Mouse (Mus musculus) myocyte (in vitro differentiated cells): ENCODE results near the gene Pdk2. TPM values are rescaled to one million over a fixed set of nuclear protein-coding genes. Genes with fewer than 3 reads are reported as not detected.
A peak's percentile ranks its signal among the peaks of the same experiment; 100 is the strongest.

Experiments used
- H3K27me3 ChIP-seq: one replicate; pipeline ENCODE4 v1.6.1; 2011; ENCODE audit not compliant: control insufficient read depth, insufficient read depth, insufficient read length
- H3K36me3 ChIP-seq: one replicate; pipeline ENCODE4 v1.6.1; 2011; ENCODE audit not compliant: control insufficient read depth, insufficient read depth
- H3K4me2 ChIP-seq: one replicate; pipeline ENCODE4 v1.6.1; 2011; ENCODE audit warnings: low read depth, control low read depth
- H3K4me3 ChIP-seq: one replicate; pipeline ENCODE4 v1.5.1; 2011; ENCODE audit warnings: mild to moderate bottlenecking, control low read depth, moderate library complexity
- H3K79me2 ChIP-seq: one replicate; pipeline ENCODE4 v1.6.1; 2011; ENCODE audit not compliant: control insufficient read depth, insufficient read depth
- H3ac ChIP-seq: one replicate; pipeline ENCODE4 v1.6.1; 2011; ENCODE audit not compliant: control insufficient read depth, insufficient read length
- CEBPB ChIP-seq: IDR thresholded peaks from 2 replicates; pipeline ENCODE4 v1.6.1; 2011; ENCODE audit warnings: mild to moderate bottlenecking, moderate library complexity; ENCODE audit not compliant: poor library complexity, insufficient read depth, severe bottlenecking
- E2F4 ChIP-seq: IDR thresholded peaks from one replicate; pipeline ENCODE4 v1.6.1; 2011; ENCODE audit warnings: mild to moderate bottlenecking, control low read depth, moderate library complexity; ENCODE audit not compliant: insufficient read depth
- MAX ChIP-seq: IDR thresholded peaks from one replicate; pipeline ENCODE4 v1.6.1; 2011; ENCODE audit warnings: low read depth, mild to moderate bottlenecking, control low read depth
- MYOD1 ChIP-seq, 3 experiments: IDR thresholded peaks; one replicate each; pipeline ENCODE4 v1.6.1; 2011; ENCODE audit warnings: control low read depth in 2 of 3, low read depth in 2 of 3, mild to moderate bottlenecking in 2 of 3, moderate library complexity in 1 of 3; ENCODE audit not compliant: insufficient read length in 2 of 3, control insufficient read depth in 1 of 3
- MYOG ChIP-seq, 3 experiments: IDR thresholded peaks; one replicate each; pipeline ENCODE4 v1.6.1; 2011; ENCODE audit warnings: control low read depth in 2 of 3, low read depth in 2 of 3, mild to moderate bottlenecking in 2 of 3; ENCODE audit not compliant: insufficient read length in 2 of 3, control insufficient read depth in 1 of 3, insufficient read depth in 1 of 3
- POLR2A ChIP-seq: IDR thresholded peaks from one replicate; pipeline ENCODE4 v1.6.1; 2011; ENCODE audit warnings: low read depth, mild to moderate bottlenecking, control low read depth, moderate library complexity; ENCODE audit not compliant: insufficient read length
- POLR2AphosphoS2 ChIP-seq: IDR thresholded peaks from one replicate; pipeline ENCODE4 v1.6.1; 2011; ENCODE audit warnings: low read depth, control low read depth; ENCODE audit not compliant: insufficient read length
- REST ChIP-seq: IDR thresholded peaks from one replicate; pipeline ENCODE4 v1.6.1; 2011; ENCODE audit warnings: mild to moderate bottlenecking, control low read depth, moderate library complexity; ENCODE audit not compliant: insufficient read depth, insufficient read length
- SRF ChIP-seq: IDR thresholded peaks from one replicate; pipeline ENCODE4 v1.6.1; 2011; ENCODE audit warnings: low read depth; ENCODE audit not compliant: control insufficient read depth, insufficient read length
- TCF12 ChIP-seq: IDR thresholded peaks from one replicate; pipeline ENCODE4 v1.6.1; 2011; ENCODE audit warnings: mild to moderate bottlenecking, control low read depth; ENCODE audit not compliant: poor library complexity, insufficient read depth, severe bottlenecking
- TCF3 ChIP-seq: IDR thresholded peaks from one replicate; pipeline ENCODE4 v1.6.1; 2011; ENCODE audit warnings: low read depth, control low read depth; ENCODE audit not compliant: insufficient read length
- USF1 ChIP-seq: IDR thresholded peaks from one replicate; pipeline ENCODE4 v1.6.1; 2011; ENCODE audit warnings: low read depth, mild to moderate bottlenecking, control low read depth, moderate library complexity
- polyA plus RNA-seq: library from polyadenylated mRNA; unstranded; fragments of >200 nt; fragmentation: generic; extraction: Trizol; gene quantifications from one replicate; pipeline ENCODE4 v1.2.1, GENCODE M21; 2012; ENCODE audit warnings: missing spikeins

The Pdk2 gene
- polyA plus RNA-seq, 1 experiment, result 33.3 TPM

- Histone ChIP-seq H3K4me2 (peak within 1 kb of the TSS; percentile 97), H3ac (peak within 1 kb of the TSS; percentile 40)
- peak; percentile 54 for TF ChIP-seq POLR2A
- TF ChIP-seq POLR2AphosphoS2, result peak; percentile 67
- TF ChIP-seq MYOD1 (IDR thresholded peaks at IDR 0.05; ENCODE audit: control insufficient read depth in 1 of 3, insufficient read length in 2 of 3, low read depth in 2 of 3), result no peak
Observed at GRCm38 (mm10) chr11:95009629-95010014, 31.5 kb downstream of the Pdk2 start, which contains the start of gene Samd14. Gene Samd14 (plus strand): TSS chr11:95009879.

GRCm38 (mm10) chr11:95008661-95009628 lies 32.2 kb downstream of the Pdk2 start:
- TF ChIP-seq CEBPB (no peak), REST (no peak), TCF3 (no peak), E2F4 (no peak), POLR2AphosphoS2 (peak; percentile 37), SRF (no peak)
- H3K4me2 ChIP-seq, result peak overlapping the region; percentile 97
- H3ac ChIP-seq, result peak overlapping the region; percentile 40
- H3K36me3 ChIP-seq, result no peaks in the 10 kb centered on the region
- no peaks in the 10 kb centered on the region for H3K79me2 ChIP-seq
- no peaks in the 10 kb centered on the region for H3K27me3 ChIP-seq
- H3K4me3 ChIP-seq, result peak overlapping the region; percentile 58

More at GRCm38 (mm10) chr11:95009629-95010014, 31.5 kb downstream of the Pdk2 start, which contains the start of gene Samd14:
- peak within 1 kb of the TSS; percentile 58 for H3K4me3 ChIP-seq
- no peaks in the 10 kb centered on the region for H3K36me3 ChIP-seq
- no peaks in the 10 kb centered on the region for H3K79me2 ChIP-seq
- no peaks in the 10 kb centered on the region for H3K27me3 ChIP-seq

GRCm38 (mm10) chr11:95007418-95007817 lies 33.7 kb downstream of the Pdk2 start:
- H3K79me2 ChIP-seq, result no peaks in the 10 kb centered on the region
- TF ChIP-seq TCF12 (no peak), POLR2A (no peak), TCF3 (no peak), MAX (no peak), MYOD1 (IDR thresholded peaks at IDR 0.05; ENCODE audit: control insufficient read depth in 1 of 3, insufficient read length in 2 of 3, low read depth in 2 of 3) (no peak), POLR2AphosphoS2 (no peak), SRF (no peak), MYOG (IDR thresholded peaks at IDR 0.05; ENCODE audit: control insufficient read depth in 1 of 3, insufficient read depth in 1 of 3, insufficient read length in 2 of 3, low read depth in 2 of 3) (no peak), CEBPB (no peak), USF1 (no peak), E2F4 (no peak), REST (no peak)
- H3K27me3 ChIP-seq, result no peaks in the 10 kb centered on the region
- no peak overlapping the region for H3K4me2 ChIP-seq
- no peak overlapping the region for H3K4me3 ChIP-seq
- H3K36me3 ChIP-seq, result no peaks in the 10 kb centered on the region
- H3ac ChIP-seq, result no peak overlapping the region

- TF ChIP-seq MYOD1 (IDR thresholded peaks at IDR 0.05; ENCODE audit: control insufficient read depth in 1 of 3, insufficient read length in 2 of 3, low read depth in 2 of 3) (no peak), TCF12 (no peak), E2F4 (no peak), TCF3 (no peak), CEBPB (no peak), REST (no peak), POLR2AphosphoS2 (peak; percentile 76)
- no peaks in the 10 kb centered on the region for H3K79me2 ChIP-seq
- no peaks in the 10 kb centered on the region for H3K36me3 ChIP-seq
- H3K4me2 ChIP-seq, result peak overlapping the region; percentile 79
- no peak overlapping the region for H3ac ChIP-seq
- H3K4me3 ChIP-seq, result peak overlapping the region; percentile 12
- H3K27me3 ChIP-seq, result no peaks in the 10 kb centered on the region
Observed at GRCm38 (mm10) chr11:95006525-95007219, 34.5 kb downstream of the Pdk2 start.

GRCm38 (mm10) chr11:95006038-95006437 lies 35.1 kb downstream of the Pdk2 start:
- no peaks in the 10 kb centered on the region for H3K79me2 ChIP-seq
- H3K4me3 ChIP-seq, result peak overlapping the region; percentile 12
- H3ac ChIP-seq, result no peak overlapping the region
- H3K27me3 ChIP-seq, result no peaks in the 10 kb centered on the region
- H3K36me3 ChIP-seq, result no peaks in the 10 kb centered on the region
- TF ChIP-seq MYOG (IDR thresholded peaks at IDR 0.05; ENCODE audit: control insufficient read depth in 1 of 3, insufficient read depth in 1 of 3, insufficient read length in 2 of 3, low read depth in 2 of 3) (no peak), MAX (no peak), POLR2AphosphoS2 (no peak), REST (no peak), CEBPB (no peak), TCF3 (no peak), MYOD1 (IDR thresholded peaks at IDR 0.05; ENCODE audit: control insufficient read depth in 1 of 3, insufficient read length in 2 of 3, low read depth in 2 of 3) (no peak), POLR2A (no peak), E2F4 (no peak), SRF (no peak), USF1 (no peak), TCF12 (no peak)
- H3K4me2 ChIP-seq, result peak overlapping the region; percentile 79
